Mouse (Mus musculus) liver, postnatal 0 days (tissue): ENCODE measurements around the gene Scamp3.

ENCODE experiments used
- CTCF ChIP-seq: sonication (generic); IDR thresholded peaks from 2 replicates; pipeline ENCODE4 v1.5.1; 2016; ENCODE audit warnings: antibody characterized with exemption, low read depth
- EP300 ChIP-seq: IDR thresholded peaks from 2 replicates; pipeline ENCODE4 v1.6.1; 2016; ENCODE audit warnings: antibody characterized with exemption, low read depth, mild to moderate bottlenecking

DNA sequence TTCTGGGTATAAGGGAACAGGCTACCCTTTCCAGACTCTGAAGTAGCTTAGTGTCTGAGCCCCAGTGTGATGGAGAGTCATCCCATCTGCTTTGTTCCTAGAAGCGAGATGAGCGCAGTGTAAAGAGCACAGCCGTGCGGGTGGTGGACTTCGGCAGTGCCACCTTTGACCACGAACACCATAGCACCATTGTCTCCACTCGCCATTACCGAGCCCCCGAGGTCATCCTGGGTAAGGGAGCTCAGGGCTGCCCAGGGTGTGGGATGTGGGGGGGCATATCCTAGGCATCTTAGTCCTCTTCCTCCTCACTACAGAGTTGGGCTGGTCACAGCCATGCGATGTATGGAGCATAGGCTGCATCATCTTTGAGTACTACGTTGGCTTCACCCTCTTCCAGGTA is 2.4 kb upstream of the Scamp3 start:
- no peak for TF ChIP-seq CTCF
- no peak for TF ChIP-seq EP300
